Mouse (Mus musculus) megakaryocyte, adult 5-6 weeks (primary cell): ENCODE measurements around the gene Cryba4. TPM values are rescaled to one million over a fixed set of nuclear protein-coding genes. Genes with fewer than 3 reads are reported as not detected.

Experiments
- ATAC-seq: 2 replicates; pipeline ENCODE4 v1.8.0; 2016; ENCODE audit warnings: mild to moderate bottlenecking, inconsistent platforms; ENCODE audit not compliant: poor library complexity, severe bottlenecking
- total RNA-seq, 2 experiments: library from RNA; stranded (forward) in 1 of 2; stranded (reverse) in 1 of 2; fragments of 153-499, 151-499 nt in 1 of 2; fragments of 221-1000, 200-1000 nt in 1 of 2; gene quantifications; 2 replicates each; pipeline versions ENCODE4 v1.2.3 to v1.2.4; 2015 to 2017

Gene Cryba4
- total RNA-seq, 2 experiments from 2014 or later = 3.3 to 8.4 TPM

DNA sequence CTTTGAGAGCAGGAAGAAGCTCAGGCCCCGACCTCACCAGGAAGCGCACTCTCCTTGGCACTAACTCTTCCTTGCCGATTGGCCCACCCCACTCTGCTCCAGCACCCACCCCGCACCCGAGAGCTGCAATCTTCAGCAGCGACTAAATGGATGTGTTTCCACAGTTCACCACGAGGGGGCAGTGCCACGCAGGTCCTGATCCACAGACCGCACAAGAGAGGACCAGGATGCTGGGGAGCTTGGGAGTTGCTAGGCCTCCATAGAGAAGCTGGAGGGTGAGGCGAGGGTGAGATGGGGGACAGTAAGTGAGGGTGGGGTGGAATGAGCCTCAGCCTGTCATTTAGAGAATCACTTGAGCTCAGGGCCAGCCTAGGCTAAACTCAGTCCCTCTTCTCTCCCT is 11.6 kb downstream of the Cryba4 start:
- ATAC-seq = peak; percentile 91

- ATAC-seq = no peak
These were observed 13.4 kb downstream of the Cryba4 start for GRCm38 (mm10) chr5:112238781-112239482.

- no peak for ATAC-seq
These were observed 14.3 kb downstream of the Cryba4 start for GRCm38 (mm10) chr5:112237866-112238570.

DNA sequence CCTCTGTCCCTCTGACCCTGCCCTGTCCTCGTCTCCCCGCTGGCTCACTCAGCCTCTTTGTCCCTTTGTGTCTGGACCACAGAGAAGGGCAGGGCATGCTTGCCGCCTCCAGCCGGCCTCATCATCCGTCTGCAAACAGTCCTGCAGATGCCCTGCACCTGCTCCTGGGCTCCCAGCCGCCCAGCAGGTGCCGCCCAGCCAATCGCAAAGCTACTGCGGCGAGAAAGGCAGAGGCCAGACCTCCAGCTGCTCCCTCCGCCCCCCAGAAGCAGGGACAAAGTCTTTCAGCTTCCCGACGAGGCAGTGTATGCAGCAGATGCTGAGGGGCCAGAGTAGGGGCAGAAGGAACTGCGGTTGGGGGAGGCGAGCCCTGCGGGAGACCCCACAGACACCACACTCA is 14.9 kb downstream of the Cryba4 start:
- ATAC-seq = no peak

GRCm38 (mm10) chr5:112236631-112237030 is 15.7 kb downstream of the Cryba4 start:
- no peak for ATAC-seq

GRCm38 (mm10) chr5:112235806-112236205 is 16.5 kb downstream of the Cryba4 start:
- no peak for ATAC-seq

- ATAC-seq = no peak
These were observed 23.9 kb downstream of the Cryba4 start for GRCm38 (mm10) chr5:112228240-112229076.

- no peak for ATAC-seq
These were observed 24.4 kb downstream of the Cryba4 start for GRCm38 (mm10) chr5:112227898-112228239.

DNA sequence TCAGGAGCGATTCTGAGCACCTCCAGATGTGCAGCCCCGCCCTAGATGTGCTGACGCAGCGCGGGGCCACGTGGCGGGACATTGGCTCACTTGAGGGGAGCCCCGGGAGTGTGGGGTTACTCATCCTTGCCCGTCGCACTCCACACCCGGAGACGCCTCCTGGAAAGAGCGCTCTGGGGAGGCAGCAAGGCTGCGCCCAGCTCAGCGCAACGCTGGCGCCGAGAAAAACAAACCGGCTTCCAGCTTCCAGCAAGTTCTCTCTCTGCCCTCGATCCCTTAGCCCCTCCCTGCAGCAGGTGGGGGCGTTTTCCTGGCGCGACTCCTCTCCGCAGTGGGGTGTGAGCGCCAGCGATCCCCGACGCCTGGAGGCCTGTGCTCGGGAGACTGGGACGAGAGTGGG is 25.0 kb downstream of the Cryba4 start:
- no peak for ATAC-seq

DNA sequence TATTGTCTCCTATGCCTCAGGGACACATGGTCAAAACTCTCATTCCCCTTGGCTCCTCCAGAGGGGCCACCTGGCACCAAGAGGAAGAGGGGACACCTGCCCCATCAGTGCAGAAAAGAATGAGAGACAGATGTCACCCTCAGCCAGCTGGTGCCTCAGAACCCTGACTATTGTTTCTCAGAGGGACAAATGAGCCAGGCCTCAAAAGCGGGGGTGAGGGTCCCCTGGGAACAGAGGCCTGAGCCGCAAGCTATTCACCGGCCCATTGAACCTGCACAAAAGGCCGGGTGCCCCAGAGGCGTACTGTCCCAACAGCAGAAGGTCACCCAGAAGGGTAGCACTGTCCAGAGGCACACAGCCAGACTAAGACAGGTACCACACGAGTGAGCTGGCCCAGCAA is 26.7 kb downstream of the Cryba4 start:
- ATAC-seq = no peak

DNA sequence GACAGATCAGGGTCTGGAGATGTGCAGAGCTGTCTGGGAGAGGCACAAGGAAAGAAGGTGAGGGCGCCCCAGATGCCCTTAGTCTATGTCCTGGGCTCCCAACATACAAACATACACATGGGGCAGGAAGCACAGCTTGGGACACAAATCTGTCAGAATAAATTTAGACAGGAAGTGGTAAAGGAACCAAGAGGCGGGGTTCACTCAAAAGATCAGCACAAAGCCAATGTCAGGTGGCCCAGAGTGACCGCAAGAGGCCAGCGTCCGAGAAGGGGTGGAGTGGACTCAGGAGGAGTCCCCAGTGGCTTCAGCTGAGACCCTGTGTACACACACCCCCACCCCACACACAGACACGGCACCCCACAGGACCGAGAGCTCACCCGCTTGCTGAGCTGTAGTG is 32.1 kb downstream of the Cryba4 start:
- ATAC-seq = peak; percentile 77

- no peak for ATAC-seq
These were observed 32.9 kb downstream of the Cryba4 start for GRCm38 (mm10) chr5:112219398-112219797.

DNA sequence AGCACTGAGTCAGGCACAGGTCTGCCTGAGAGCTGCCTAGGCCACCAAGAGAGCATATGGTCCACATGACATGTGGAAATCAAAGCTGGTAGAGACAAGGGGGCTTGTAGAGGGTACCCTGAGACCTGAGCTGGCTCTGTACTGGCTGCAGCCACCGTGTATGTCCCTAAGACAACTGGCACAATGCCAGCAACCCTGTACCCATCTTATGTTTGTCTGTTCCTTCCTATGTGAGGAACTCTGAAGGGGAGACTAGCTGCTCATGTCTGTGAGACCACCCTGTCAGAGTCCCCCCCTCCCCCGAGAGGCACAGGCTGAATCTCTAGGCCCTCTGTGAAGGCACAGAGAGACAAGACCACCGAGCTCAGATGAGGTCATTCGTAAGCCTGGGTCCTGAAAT is 33.6 kb downstream of the Cryba4 start:
- no peak for ATAC-seq

- no peak for ATAC-seq
These were observed 35.3 kb downstream of the Cryba4 start for GRCm38 (mm10) chr5:112217031-112217430.

GRCm38 (mm10) chr5:112216335-112216734 is 36.0 kb downstream of the Cryba4 start:
- ATAC-seq = no peak

DNA sequence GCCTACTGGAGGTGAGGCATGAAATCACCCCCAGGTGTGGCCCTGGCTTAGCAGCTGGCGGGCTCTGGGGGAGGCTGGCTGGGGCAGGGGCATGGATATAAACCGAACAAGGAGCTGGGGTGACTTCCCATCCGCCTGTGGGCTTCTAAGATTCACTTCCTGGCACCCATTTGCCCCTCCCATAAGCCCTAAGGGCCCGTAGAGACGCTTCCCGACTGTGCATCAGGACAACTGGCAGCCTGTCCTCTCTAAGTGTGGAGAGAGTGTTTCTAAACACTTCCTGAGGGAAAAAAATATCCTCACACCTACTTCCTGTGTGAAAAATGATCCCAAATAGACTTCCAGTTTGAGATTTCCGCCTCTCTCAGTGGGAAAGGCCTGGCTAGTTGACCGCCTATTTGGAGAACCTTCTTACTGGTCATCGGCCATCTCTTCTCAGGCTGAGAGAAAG is 36.5 kb downstream of the Cryba4 start:
- ATAC-seq = no peak

DNA sequence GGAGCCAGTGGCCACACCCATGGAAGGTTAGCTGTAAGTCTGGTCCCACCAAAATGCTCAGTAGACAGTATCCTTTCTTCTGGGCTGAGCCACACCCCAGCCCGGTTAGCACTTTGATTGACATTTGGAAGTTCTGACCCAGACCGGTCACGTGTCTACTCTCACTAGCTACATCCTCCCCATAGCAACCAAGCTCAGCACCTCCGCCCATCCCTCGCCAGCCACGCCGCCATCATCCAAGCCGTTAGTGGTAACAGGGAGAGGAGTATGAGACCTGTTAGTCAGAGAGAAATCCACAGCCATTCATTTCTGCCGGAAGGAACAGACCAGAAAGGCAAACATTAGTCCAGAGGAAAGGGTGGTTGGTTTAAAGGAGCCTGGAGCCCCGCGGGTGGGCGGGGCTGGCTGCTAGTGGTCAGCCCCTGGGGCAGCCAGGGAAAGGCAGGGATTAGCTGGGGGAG is 37.0 kb downstream of the Cryba4 start:
- ATAC-seq = no peak

GRCm38 (mm10) chr5:112214419-112214818 is 37.9 kb downstream of the Cryba4 start:
- peak; percentile 59 for ATAC-seq

DNA sequence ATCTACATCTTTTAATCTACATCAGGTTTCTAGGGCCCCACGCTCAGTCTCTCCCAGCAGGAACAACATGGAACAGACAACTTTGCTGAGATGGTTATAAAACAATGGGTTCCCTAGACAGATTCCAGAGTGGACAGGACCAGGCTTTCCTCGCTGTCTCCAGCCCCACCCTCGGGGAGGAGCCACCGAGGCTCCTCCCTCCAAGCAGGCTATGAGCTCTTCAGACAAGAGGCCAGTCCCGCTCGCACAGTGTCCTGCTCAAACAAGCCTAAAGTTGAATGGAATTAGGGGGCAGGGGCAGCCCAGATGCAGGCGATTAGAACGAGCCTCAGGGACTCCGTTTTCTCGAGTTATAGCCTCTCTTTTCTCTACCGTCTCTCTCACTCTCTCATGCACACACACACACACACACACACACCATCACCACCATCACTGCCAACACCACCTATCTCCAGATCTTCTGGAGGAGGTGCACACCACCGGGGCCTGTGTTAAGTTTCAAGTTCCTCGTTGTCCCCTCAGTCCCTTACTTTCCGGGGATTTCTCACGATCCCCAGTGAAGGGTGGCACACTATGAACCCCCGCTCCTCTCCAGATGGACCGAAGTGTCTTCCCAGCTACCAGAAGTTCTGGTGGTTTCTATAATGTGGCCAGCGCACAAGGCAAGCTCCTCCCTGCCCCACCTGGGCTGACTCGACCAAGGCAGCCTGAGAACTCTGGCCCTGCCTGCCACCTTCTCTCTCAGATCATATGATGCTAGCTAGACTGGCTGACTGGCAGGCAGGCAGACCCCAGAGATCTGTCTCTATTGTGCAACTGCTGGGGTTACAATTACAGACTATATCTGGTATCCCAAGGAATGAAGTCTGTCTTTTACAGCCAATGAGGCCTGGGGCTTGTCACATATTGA is 38.7 kb downstream of the Cryba4 start:
- no peak for ATAC-seq

GRCm38 (mm10) chr5:112212711-112213264 is 39.5 kb downstream of the Cryba4 start:
- no peak for ATAC-seq
